21 mouse cellular contexts compared by ENCODE assay signal in genomic region chr8:11060604-11061003, GRCm38 (mm10). TPM values are rescaled to one million over a fixed set of nuclear protein-coding genes. Genes with fewer than 3 reads are reported as not detected.
A peak's percentile ranks its signal among the peaks of the same experiment; 100 is the strongest.
DNase-seq lines count a peak whose midpoint lies in the region; ATAC-seq lines count a peak whose summit lies in the region.
"Had no signal": no experiment of that assay in that cellular context is flagged by ENCODE, and none has a peak within 500 bp of the region (broad histone marks: within the 10 kb centered on the region; RNA-seq: fewer than 3 reads in every experiment).

No protein-coding gene starts in this region.

- peaks cover 5% of the 10 kb centered on the region for H3K4me1 ChIP-seq in limb, embryonic 13.5 days
- H3K4me1 ChIP-seq in limb, embryonic 10.5 days: peaks cover 34% of the 10 kb centered on the region
- H3K4me1 ChIP-seq in hindbrain, embryonic 16.5 days (ENCODE audit: control insufficient read depth, insufficient read depth, low read depth, low read length): no peaks in the 10 kb centered on the region
- H3K4me1 ChIP-seq: forebrain, embryonic 15.5 days had no signal

- H3K27me3 ChIP-seq in limb, embryonic 13.5 days: peaks cover 29% of the 10 kb centered on the region
- 0 out of 2 replicates have a peak, but pooled peaks cover 7% of the 10 kb centered on the region for H3K27me3 ChIP-seq in limb, embryonic 10.5 days (ENCODE audit: low read depth, poor library complexity, severe bottlenecking)
- H3K27me3 ChIP-seq in hindbrain, embryonic 16.5 days (replicated peaks; ENCODE audit: control insufficient read depth, insufficient read depth, low read length): no peaks in the 10 kb centered on the region
- H3K27me3 ChIP-seq: forebrain, embryonic 15.5 days had no signal

- H3K4me2 ChIP-seq in limb, embryonic 13.5 days (replicated peaks): no peak overlapping the region
- H3K4me2 ChIP-seq in hindbrain, embryonic 16.5 days (ENCODE audit: low read length): no peak overlapping the region
- H3K4me2 ChIP-seq: forebrain, embryonic 15.5 days; heart, embryonic 13.5 days had no signal

- H3K4me3 ChIP-seq in limb, embryonic 13.5 days: no peak overlapping the region
- H3K4me3 ChIP-seq in limb, embryonic 10.5 days: no peak overlapping the region
- no peak overlapping the region for H3K4me3 ChIP-seq in hindbrain, embryonic 16.5 days (ENCODE audit: low read length)
- H3K4me3 ChIP-seq: forebrain, embryonic 15.5 days; heart, embryonic 13.5 days had no signal

- H3K27ac ChIP-seq in limb, embryonic 13.5 days: no peak overlapping the region
- no peak overlapping the region for H3K27ac ChIP-seq in limb, embryonic 10.5 days
- no peak overlapping the region for H3K27ac ChIP-seq in hindbrain, embryonic 16.5 days (ENCODE audit: low read depth, low read length)
- H3K27ac ChIP-seq: forebrain, embryonic 15.5 days; heart, embryonic 13.5 days had no signal

- ATAC-seq in limb, embryonic 13.5 days (ENCODE audit: low FRiP score, low read depth): peak; percentile 40; the same call in 1 of the 2 replicates
- peak; percentile 50 for ATAC-seq in hindbrain, embryonic 16.5 days
- ATAC-seq: CD4-positive, CD25-positive, alpha-beta regulatory T cell, adult 4 months; forebrain, embryonic 15.5 days; inflammation-experienced regulatory T-cells, adult 6 months; intestine, postnatal 0 days had no signal

- no peaks in the 10 kb centered on the region for H3K9me3 ChIP-seq in limb, embryonic 13.5 days
- no peaks in the 10 kb centered on the region for H3K9me3 ChIP-seq in limb, embryonic 10.5 days (replicated peaks)
- H3K9me3 ChIP-seq in hindbrain, embryonic 16.5 days (ENCODE audit: control insufficient read depth, low read length): no peaks in the 10 kb centered on the region
- H3K9me3 ChIP-seq: forebrain, embryonic 15.5 days; G1E; heart, embryonic 13.5 days had no signal

- no peak overlapping the region for H3K9ac ChIP-seq in limb, embryonic 13.5 days
- no peak overlapping the region for H3K9ac ChIP-seq in hindbrain, embryonic 16.5 days (ENCODE audit: low read depth, low read length)
- H3K9ac ChIP-seq: forebrain, embryonic 15.5 days; heart, embryonic 13.5 days had no signal

- 50% methylated on average over 3 of the region's 3 CpGs for WGBS in limb, embryonic 13.5 days
- 48% methylated on average over 3 of the region's 3 CpGs for WGBS in limb, embryonic 10.5 days
- WGBS in hindbrain, embryonic 16.5 days: 43% methylated on average over 3 of the region's 3 CpGs

- DNase-seq in embryo, embryonic 11 days: peak; percentile 28
- DNase-seq in embryo, embryonic 10 days (ENCODE audit: low spot score): no peak
- DNase-seq in limb, embryonic 10.5 days (ENCODE audit: low spot score): no peak
- no peak for DNase-seq in T-cell, adult 2 months (ENCODE audit: low spot score)
- no peak for DNase-seq in urinary bladder, adult 2 months (ENCODE audit: low spot score)
- DNase-seq: adrenal gland, postnatal 10 days; B cell, adult 2 months; cerebellum, adult 11-12 months; cerebellum, adult 9-10 months; cerebellum, postnatal 25 days; gastrocnemius, postnatal 36 days; heart, adult 11 months; heart, postnatal 4 days had no signal

- no peaks in the 10 kb centered on the region for H3K36me3 ChIP-seq in limb, embryonic 13.5 days
- no peaks in the 10 kb centered on the region for H3K36me3 ChIP-seq in limb, embryonic 10.5 days
- no peaks in the 10 kb centered on the region for H3K36me3 ChIP-seq in hindbrain, embryonic 16.5 days (ENCODE audit: control insufficient read depth, insufficient read depth, low read length)
- H3K36me3 ChIP-seq: forebrain, embryonic 15.5 days; G1E; heart, embryonic 13.5 days had no signal

RNA-seq across cellular contexts. Expression of gene Irs2, which starts 52.3 kb away (rescaled TPM):
- 7.9 and 8.6 TPM in 2 replicates for polyA plus RNA-seq in limb, embryonic 13.5 days (2015; fragmentation: Nextera tagmentation; extraction: Ambion mirVana)
- 5.8 and 9.7 TPM in 2 replicates for polyA plus RNA-seq in limb, embryonic 10.5 days (2016; fragmentation: Nextera tagmentation; extraction: Ambion mirVana)
- 4.1 and 4.6 TPM in 2 replicates for polyA plus RNA-seq in hindbrain, embryonic 16.5 days (2015; fragmentation: Nextera tagmentation; extraction: Ambion mirVana)
- polyA plus RNA-seq in urinary bladder, adult 2 months (2012; rRNA removed): 8.5 and 13.4 TPM in 2 replicates
